Mouse (Mus musculus) neural tube, embryonic 12.5 days (tissue): ENCODE measurements around the gene Tmem50b. TPM values are rescaled to one million over a fixed set of nuclear protein-coding genes. Genes with fewer than 3 reads are reported as not detected.
A peak's percentile ranks its signal among the peaks of the same experiment; 100 is the strongest.
"Not testable (repeated sequence)": the region's sequence is repeated elsewhere in the genome, so short reads cannot be mapped to it uniquely, and the experiment has no call there.

Experiments
- ATAC-seq: fragments of 200-750 bp; cut with Nextera tagmentation; 2 replicates; pipeline ENCODE4 v1.8.0; 2017; ENCODE audit warnings: low read depth, mild to moderate bottlenecking, moderate TSS enrichment, moderate library complexity; ENCODE audit not compliant: low FRiP score
- H3K27ac ChIP-seq: fragments of 300-500 bp; sonication (generic); 2 replicates; pipeline ENCODE4 v1.5.1; 2016
- H3K27me3 ChIP-seq: fragments of 300-500 bp; sonication (generic); replicated peaks from 2 replicates; pipeline ENCODE4 v1.6.1; 2016; ENCODE audit warnings: mild to moderate bottlenecking
- H3K36me3 ChIP-seq: fragments of 300-500 bp; sonication (generic); 2 replicates; pipeline ENCODE4 v1.6.1; 2016; ENCODE audit warnings: mild to moderate bottlenecking
- H3K4me1 ChIP-seq: fragments of 300-500 bp; sonication (generic); 2 replicates; pipeline ENCODE4 v1.6.1; 2016
- H3K4me2 ChIP-seq: fragments of 300-500 bp; sonication (generic); replicated peaks from 2 replicates; pipeline ENCODE4 v1.6.1; 2016; ENCODE audit warnings: mild to moderate bottlenecking
- H3K4me3 ChIP-seq: fragments of 300-500 bp; sonication (generic); 2 replicates; pipeline ENCODE4 v1.5.1; 2016
- H3K9ac ChIP-seq: fragments of 300-500 bp; sonication (generic); 2 replicates; pipeline ENCODE4 v1.6.1; 2016; ENCODE audit warnings: mild to moderate bottlenecking
- H3K9me3 ChIP-seq: fragments of 300-500 bp; sonication (generic); 2 replicates; pipeline ENCODE4 v1.6.1; 2016; ENCODE audit warnings: mild to moderate bottlenecking
- WGBS: fragments of 180-500 bp; shearing (Covaris S2); methylation state at CpG from one replicate; pipeline ENCODE4 v1.1.7; 2016; 5-methylcytosine and 5-hydroxymethylcytosine counted together
- polyA plus RNA-seq: library from polyadenylated mRNA; unstranded; fragments of >200 nt; fragmentation: Nextera tagmentation; extraction: Ambion mirVana; gene quantifications from 2 replicates; pipeline ENCODE4 v1.2.1, GENCODE M21; 2016

The Tmem50b gene
- 58.0 and 58.5 TPM in 2 replicates for polyA plus RNA-seq

- peak; percentile 98 for ATAC-seq
- under 1% methylated on average over 34 of the region's 34 CpGs for WGBS
- Histone ChIP-seq H3K4me2 (peak within 1 kb of the TSS; percentile 89), H3K36me3 (peaks cover 4% of the 10 kb centered on the region; the same call in 1 of the 2 replicates), H3K27ac (0 out of 2 replicates have a peak within 1 kb of the TSS, but pooled peaks have one; percentile 37), H3K4me1 (peaks cover 5% of the 10 kb centered on the region; the same call in 1 of the 2 replicates), H3K4me3 (peak within 1 kb of the TSS; percentile 81), H3K9ac (peak within 1 kb of the TSS; percentile 78), H3K9me3 (no peaks in the 10 kb centered on the region), H3K27me3 (no peaks in the 10 kb centered on the region)
Measured at GRCm38 (mm10) chr16:91597672-91598010, at the start of gene Tmem50b. Gene Tmem50b, minus strand, starts transcription at chr16:91597800.

- Histone ChIP-seq H3K27ac (peak within 1 kb of the TSS; percentile 90), H3K4me3 (peak within 1 kb of the TSS; percentile 66), H3K4me1 (peaks cover 12% of the 10 kb centered on the region), H3K27me3 (no peaks in the 10 kb centered on the region), H3K9me3 (no peaks in the 10 kb centered on the region), H3K9ac (peak within 1 kb of the TSS; percentile 86), H3K36me3 (peaks cover 4% of the 10 kb centered on the region), H3K4me2 (peak within 1 kb of the TSS; percentile 84)
- ATAC-seq, result peak; percentile 86
- under 1% methylated on average over 59 of the region's 59 CpGs for WGBS
Measured at GRCm38 (mm10) chr16:91646681-91647419, 49.2 kb upstream of the Tmem50b start, which contains the start of gene Gart. Gene Gart, minus strand, starts transcription at chr16:91646952.

GRCm38 (mm10) chr16:91645995-91646602 is 48.5 kb upstream of the Tmem50b start:
- WGBS, result under 1% methylated on average over 11 of the region's 11 CpGs
- ATAC-seq, result no peak

GRCm38 (mm10) chr16:91645420-91645819 is 47.8 kb upstream of the Tmem50b start:
- WGBS, result 100% methylated on average over 1 of the region's 2 CpGs
- ATAC-seq, H3K9me3 ChIP-seq, H3K27ac ChIP-seq, H3K9ac ChIP-seq, H3K4me2 ChIP-seq, H3K4me3 ChIP-seq, H3K27me3 ChIP-seq: not testable (repeated sequence)
- Histone ChIP-seq H3K4me1 (peaks cover 12% of the 10 kb centered on the region), H3K36me3 (peaks cover 13% of the 10 kb centered on the region)

More at GRCm38 (mm10) chr16:91645995-91646602, 48.5 kb upstream of the Tmem50b start:
- Histone ChIP-seq H3K27me3 (no peaks in the 10 kb centered on the region), H3K27ac (no peak overlapping the region), H3K4me1 (peaks cover 12% of the 10 kb centered on the region), H3K4me2 (peak overlapping the region; percentile 84), H3K36me3 (peaks cover 11% of the 10 kb centered on the region), H3K9ac (peak overlapping the region; percentile 68), H3K4me3 (peak overlapping the region; percentile 66), H3K9me3 (no peaks in the 10 kb centered on the region)

- no peaks in the 10 kb centered on the region for H3K9me3 ChIP-seq
- no peak overlapping the region for H3K9ac ChIP-seq
- H3K27ac ChIP-seq, result no peak overlapping the region
- no peak overlapping the region for H3K4me2 ChIP-seq
- no peak overlapping the region for H3K4me3 ChIP-seq
- 85% methylated on average over 2 of the region's 2 CpGs for WGBS
- H3K4me1 ChIP-seq, result peaks cover 9% of the 10 kb centered on the region
- H3K36me3 ChIP-seq, result peaks cover 18% of the 10 kb centered on the region
- no peaks in the 10 kb centered on the region for H3K27me3 ChIP-seq
- no peak for ATAC-seq
Measured at GRCm38 (mm10) chr16:91644901-91645300, 47.3 kb upstream of the Tmem50b start.

- Histone ChIP-seq H3K27ac (no peak overlapping the region), H3K36me3 (peaks cover 63% of the 10 kb centered on the region), H3K9ac (no peak overlapping the region), H3K4me1 (no peaks in the 10 kb centered on the region), H3K9me3 (no peaks in the 10 kb centered on the region), H3K27me3 (no peaks in the 10 kb centered on the region), H3K4me2 (no peak overlapping the region), H3K4me3 (no peak overlapping the region)
- 96% methylated on average over 8 of the region's 8 CpGs for WGBS
- ATAC-seq, result no peak
Measured at GRCm38 (mm10) chr16:91640171-91640570, 42.6 kb upstream of the Tmem50b start.

- Histone ChIP-seq H3K9me3 (no peaks in the 10 kb centered on the region), H3K4me2 (no peak overlapping the region), H3K4me1 (no peaks in the 10 kb centered on the region), H3K27ac (no peak overlapping the region), H3K4me3 (no peak overlapping the region), H3K9ac (no peak overlapping the region), H3K27me3 (no peaks in the 10 kb centered on the region), H3K36me3 (peaks cover 66% of the 10 kb centered on the region)
- 98% methylated on average over 2 of the region's 2 CpGs for WGBS
- ATAC-seq, result no peak
Measured at GRCm38 (mm10) chr16:91639636-91640035, 42.0 kb upstream of the Tmem50b start.

- Histone ChIP-seq H3K4me1 (no peaks in the 10 kb centered on the region), H3K4me2 (no peak overlapping the region), H3K27ac (no peak overlapping the region), H3K4me3 (no peak overlapping the region), H3K9ac (no peak overlapping the region), H3K27me3 (no peaks in the 10 kb centered on the region), H3K9me3 (no peaks in the 10 kb centered on the region), H3K36me3 (peaks cover 71% of the 10 kb centered on the region)
- no peak for ATAC-seq
- WGBS, result 95% methylated on average over 5 of the region's 5 CpGs
Measured at GRCm38 (mm10) chr16:91639161-91639560, 41.6 kb upstream of the Tmem50b start.

GRCm38 (mm10) chr16:91633641-91634040 is 36.0 kb upstream of the Tmem50b start:
- Histone ChIP-seq H3K36me3 (peaks cover 81% of the 10 kb centered on the region), H3K4me3 (no peak overlapping the region), H3K4me2 (no peak overlapping the region), H3K27me3 (no peaks in the 10 kb centered on the region), H3K4me1 (no peaks in the 10 kb centered on the region), H3K9me3 (no peaks in the 10 kb centered on the region), H3K9ac (no peak overlapping the region), H3K27ac (no peak overlapping the region)
- 92% methylated on average over 12 of the region's 12 CpGs for WGBS
- ATAC-seq, result no peak

GRCm38 (mm10) chr16:91632940-91633339 is 35.3 kb upstream of the Tmem50b start:
- no peak overlapping the region for H3K27ac ChIP-seq
- H3K4me2 ChIP-seq, result no peak overlapping the region
- H3K9me3 ChIP-seq, result no peaks in the 10 kb centered on the region
- 94% methylated on average over 7 of the region's 7 CpGs for WGBS
- H3K27me3 ChIP-seq, result no peaks in the 10 kb centered on the region
- no peaks in the 10 kb centered on the region for H3K4me1 ChIP-seq
- H3K36me3 ChIP-seq, result peaks cover 81% of the 10 kb centered on the region
- H3K9ac ChIP-seq, result no peak overlapping the region
- no peak overlapping the region for H3K4me3 ChIP-seq
- ATAC-seq, result no peak

- H3K27ac ChIP-seq, result no peak overlapping the region
- no peaks in the 10 kb centered on the region for H3K9me3 ChIP-seq
- H3K4me1 ChIP-seq, result no peaks in the 10 kb centered on the region
- H3K4me3 ChIP-seq, result no peak overlapping the region
- ATAC-seq, result no peak
- H3K4me2 ChIP-seq, result no peak overlapping the region
- WGBS, result 89% methylated on average over 5 of the region's 5 CpGs
- peaks cover 81% of the 10 kb centered on the region for H3K36me3 ChIP-seq
- H3K9ac ChIP-seq, result no peak overlapping the region
- H3K27me3 ChIP-seq, result no peaks in the 10 kb centered on the region
Measured at GRCm38 (mm10) chr16:91632439-91632838, 34.8 kb upstream of the Tmem50b start.

- ATAC-seq, result no peak
- Histone ChIP-seq H3K36me3 (peaks cover 74% of the 10 kb centered on the region), H3K4me2 (no peak overlapping the region), H3K27ac (no peak overlapping the region), H3K4me1 (no peaks in the 10 kb centered on the region), H3K4me3 (no peak overlapping the region), H3K27me3 (no peaks in the 10 kb centered on the region), H3K9me3 (no peaks in the 10 kb centered on the region), H3K9ac (no peak overlapping the region)
- WGBS, result 69% methylated on average over 1 of the region's 1 CpGs
Measured at GRCm38 (mm10) chr16:91630584-91630983, 33.0 kb upstream of the Tmem50b start.
